Mouse (Mus musculus): Measurements from ENCODE around the gene Fez1.

GRCm38 (mm10) chr9:36794487-36794886, 27.2 kb upstream of the Fez1 start:
- TF ChIP-seq ZC3H11A (IDR thresholded peaks at IDR 0.05; ENCODE audit: borderline replicate concordance, low read depth, low read length) = no peak
- no peak for TF ChIP-seq HCFC1 (IDR thresholded peaks at IDR 0.05; ENCODE audit: borderline replicate concordance, insufficient read depth, low read length)
- peak; percentile 69 for TF ChIP-seq ZNF384 (IDR thresholded peaks at IDR 0.05; ENCODE audit: low read depth, low read length)
